Mouse (Mus musculus) kidney, adult 2 months (tissue): ENCODE measurements at regions not wholly inside any gene's neighbourhood (a gene's known extent, or its start where the extent isn't known, plus 50 kb on each side); places are given as distances from the start of the nearest gene placed in this dataset.

Experiments
- CTCF ChIP-seq: fragments of 200-500 bp; conservative IDR thresholded peaks from 2 replicates; pipeline ENCODE4 v1.5.1; 2011; ENCODE audit warnings: low read depth, mild to moderate bottlenecking, control low read depth, low read length, moderate library complexity, mixed read lengths; ENCODE audit not compliant: insufficient read depth, insufficient read length
- POLR2A ChIP-seq: fragments of 200-500 bp; IDR thresholded peaks from one replicate; pipeline ENCODE4 v1.6.1; 2011; ENCODE audit warnings: low read depth, low read length, control low read depth

- TF ChIP-seq CTCF (no peak), POLR2A (no peak)
Observed at GRCm38 (mm10) chr2:103146132-103146531, 72.7 kb downstream of the Apip start.
